Mouse (Mus musculus): ENCODE data around the gene Isg15.

- no peak for TF ChIP-seq CTCF (conservative IDR thresholded peaks at IDR 0.05; ENCODE audit: low read length)
- TF ChIP-seq NANOG (IDR thresholded peaks at IDR 0.05; ENCODE audit: borderline replicate concordance, low read length), result no peak
- no peak for TF ChIP-seq POU5F1 (IDR thresholded peaks at IDR 0.05; ENCODE audit: borderline replicate concordance, low read length)
Measured at GRCm38 (mm10) chr4:156197829-156198205, 2.8 kb downstream of the Isg15 start.

Data from E14TG2a.4 (cell line).